Mouse (Mus musculus) heart, postnatal 0 days (tissue): ENCODE data around the gene Slc25a27.

Experiments used
- CTCF ChIP-seq: IDR thresholded peaks from 2 replicates; pipeline ENCODE4 v1.5.1; 2016; ENCODE audit warnings: antibody characterized with exemption, control low read depth, low read depth
- EP300 ChIP-seq: IDR thresholded peaks from 2 replicates; pipeline ENCODE4 v1.6.1; 2016; ENCODE audit warnings: antibody characterized with exemption, low read depth

DNA sequence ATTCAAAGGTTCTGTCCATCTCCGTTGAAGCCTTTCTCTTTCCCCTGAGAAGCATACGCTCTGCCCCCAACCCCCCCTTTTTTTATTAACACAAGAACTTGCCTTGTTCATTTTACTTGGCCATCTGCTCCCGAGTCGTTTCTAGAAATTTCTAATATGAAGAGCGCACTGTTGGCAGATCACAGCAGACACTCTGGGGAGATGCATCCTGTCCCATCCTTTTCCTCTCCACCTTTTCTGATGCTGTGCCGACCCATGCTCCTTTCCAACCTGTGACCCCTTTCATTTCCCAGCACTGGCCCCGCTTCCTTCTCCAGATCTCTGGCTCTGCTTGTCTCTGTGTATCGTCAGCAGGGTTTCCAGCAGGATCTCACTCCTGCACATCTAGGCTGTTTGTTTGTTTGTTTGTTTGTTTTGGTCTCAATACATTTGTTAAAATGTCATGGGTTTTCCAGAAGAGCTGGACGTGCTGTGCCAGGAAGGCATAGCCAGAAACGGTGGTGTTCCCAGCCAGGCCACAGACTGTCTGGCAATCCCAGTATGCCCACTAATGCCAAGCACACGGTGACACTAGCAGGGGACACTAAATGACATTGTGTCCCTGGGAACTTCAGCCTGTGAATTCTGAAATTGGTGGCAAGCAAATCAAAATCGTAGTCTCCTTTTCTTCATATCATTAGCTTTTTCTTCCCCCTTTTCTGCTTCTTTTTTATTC, 37.4 kb upstream of the Slc25a27 start:
- TF ChIP-seq CTCF (no peak), EP300 (no peak)
